Mouse (Mus musculus) hematopoietic stem cell, adult 5-6 weeks (primary cell): ENCODE measurements at regions not wholly inside any gene's neighbourhood (a gene's known extent, or its start where the extent isn't known, plus 50 kb on each side); places are given as distances from the start of the nearest gene placed in this dataset.

Experiments used
- ATAC-seq, 2 experiments: fragments of 125-278 bp in 1 of 2; replicated peaks in 1 of 2; 2 replicates each; pipeline ENCODE4 v1.8.0; 2016 to 2017; ENCODE audit warnings: inconsistent platforms in 2 of 2, mild to moderate bottlenecking in 2 of 2, moderate number of reproducible peaks in 2 of 2, low read depth in 1 of 2, moderate TSS enrichment in 1 of 2; ENCODE audit not compliant: low FRiP score in 2 of 2, poor library complexity in 2 of 2, severe bottlenecking in 2 of 2, insufficient read depth in 1 of 2, low TSS enrichment in 1 of 2

DNA sequence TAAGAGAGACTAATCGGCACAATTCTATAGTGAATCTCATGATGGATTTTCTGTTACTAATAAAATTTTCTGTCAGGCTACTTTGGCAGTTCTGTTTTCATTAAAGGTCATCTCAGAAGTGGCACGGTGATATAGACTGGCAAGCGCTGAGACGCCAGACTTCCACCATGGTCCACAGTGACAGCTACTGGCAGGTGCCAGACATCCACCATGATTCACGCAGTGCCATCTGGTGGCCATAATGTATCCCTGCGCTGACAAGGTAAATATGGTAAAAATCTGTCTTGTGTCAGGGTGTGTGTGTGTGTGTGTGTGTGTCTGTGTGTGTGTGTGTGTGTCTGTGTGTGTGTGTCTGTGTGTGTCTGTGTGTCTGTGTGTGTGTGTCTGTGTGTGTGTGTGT is 632.7 kb downstream of the Defb40 start:
- ATAC-seq = peak; percentile 75; a peak in 3 of 4 replicates

DNA sequence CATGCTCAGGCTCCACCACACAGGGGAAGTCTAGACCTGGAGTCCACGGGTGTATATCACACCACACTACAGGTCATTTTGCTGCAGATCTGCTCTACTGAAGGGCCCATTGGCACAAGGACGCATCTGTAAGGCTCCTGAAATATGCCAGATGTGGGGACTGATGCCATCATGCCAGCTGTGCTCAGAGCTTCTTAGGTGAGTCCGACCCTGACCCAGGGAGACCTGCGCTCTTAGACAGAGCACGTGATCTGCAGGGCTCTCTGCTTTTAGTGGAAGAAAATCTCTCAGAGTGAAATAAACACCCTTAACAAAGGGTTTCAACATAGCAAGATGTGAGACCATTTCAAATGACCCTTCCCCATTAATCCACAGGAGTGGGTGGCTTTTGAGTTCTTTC is 633.2 kb downstream of the Defb40 start:
- no peak for ATAC-seq

DNA sequence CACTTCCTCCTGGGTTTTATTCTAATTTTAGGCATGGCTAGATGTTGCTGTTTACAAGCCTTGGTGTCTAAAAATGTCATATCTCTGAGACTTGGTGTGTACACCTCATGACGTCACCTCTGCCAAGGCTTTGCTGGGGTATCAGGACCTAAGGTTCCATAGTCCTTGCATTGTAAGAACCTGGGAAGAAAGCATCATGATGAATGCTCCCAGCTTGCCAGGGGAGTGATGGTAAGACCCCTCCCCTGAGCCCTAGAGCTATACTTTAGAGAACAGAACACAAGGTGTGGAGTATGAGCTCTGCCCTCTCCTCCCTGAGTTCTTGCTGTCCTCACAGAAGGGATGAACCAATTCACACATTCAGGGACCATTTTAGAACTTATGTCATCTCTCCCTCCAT is 642.5 kb downstream of the Defb40 start:
- no peak for ATAC-seq

DNA sequence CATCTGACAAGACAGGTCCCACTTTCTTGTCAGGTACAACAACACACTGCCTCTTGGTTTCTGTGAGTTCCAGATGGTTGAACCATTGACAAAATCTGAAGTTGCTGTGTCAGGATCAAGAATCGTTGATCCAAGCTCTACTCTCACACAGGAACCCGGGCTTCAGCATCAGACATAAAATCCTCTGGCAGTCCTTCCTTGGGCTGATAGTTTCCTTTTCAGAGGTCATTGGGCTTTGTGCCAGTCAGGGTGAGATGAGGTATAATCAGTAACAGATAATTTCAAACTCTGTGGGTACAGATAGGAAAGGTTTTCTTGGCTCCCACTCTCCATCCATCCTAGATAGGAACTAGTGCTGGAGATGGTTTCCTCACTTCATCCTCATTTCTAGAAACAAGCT is 649.5 kb downstream of the Defb40 start:
- ATAC-seq = no peak

DNA sequence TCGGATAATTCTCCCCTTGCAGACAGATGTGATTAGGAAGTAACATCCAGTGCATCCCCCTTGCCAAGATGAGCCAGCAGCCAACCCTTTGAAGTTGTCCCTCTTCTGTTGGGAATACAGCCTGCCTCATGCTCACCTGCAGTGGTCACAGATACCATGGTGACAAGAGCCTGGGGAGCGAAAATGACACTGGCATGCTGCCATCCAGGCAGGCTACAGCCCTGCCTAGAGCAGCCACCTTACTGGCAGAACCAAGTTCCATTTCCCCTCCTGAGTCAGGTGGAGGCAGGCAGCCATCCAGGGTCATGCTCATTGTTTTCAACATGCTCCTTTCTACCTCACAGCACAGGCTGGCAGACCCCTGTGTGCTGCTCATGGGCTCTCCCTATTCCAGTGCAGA is 661.6 kb downstream of the Defb40 start:
- no peak for ATAC-seq

DNA sequence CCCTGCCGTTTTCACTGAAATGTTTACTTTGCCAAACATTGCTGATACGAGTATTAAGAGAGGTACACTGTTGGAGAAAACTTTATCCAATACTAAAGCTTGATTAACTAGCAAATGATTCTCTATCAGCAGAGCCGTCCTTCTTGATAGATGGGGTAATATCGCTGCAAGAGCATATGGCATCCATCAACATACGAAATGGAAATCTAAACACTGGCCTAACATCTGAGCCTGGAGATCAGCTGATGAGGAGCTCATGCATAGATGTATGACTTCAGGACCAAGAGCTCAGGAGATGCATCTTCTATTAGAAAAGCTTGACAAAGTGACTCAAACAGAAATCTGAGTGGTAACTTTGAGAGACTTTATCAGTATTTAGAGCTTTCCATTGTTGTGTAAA is 666.5 kb downstream of the Defb40 start:
- ATAC-seq = no peak

DNA sequence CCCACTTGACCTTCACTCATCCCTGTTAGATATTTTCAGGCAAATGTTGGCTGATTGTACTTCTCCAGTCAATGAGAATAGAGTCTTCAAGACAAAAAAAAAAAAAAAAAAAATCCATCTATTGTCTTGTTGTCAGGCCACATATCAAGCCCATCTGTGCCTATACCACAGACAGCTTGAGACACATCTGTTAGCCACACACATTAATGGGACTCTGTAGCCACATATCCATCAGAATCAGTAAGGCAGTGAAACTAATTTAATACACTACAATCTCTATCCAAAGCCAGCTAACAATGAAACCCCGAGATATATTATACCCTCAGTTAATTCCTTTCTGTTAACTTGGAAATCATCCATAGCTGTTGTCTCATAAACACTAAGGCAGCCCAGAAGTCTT is 667.1 kb downstream of the Defb40 start:
- ATAC-seq = no peak

DNA sequence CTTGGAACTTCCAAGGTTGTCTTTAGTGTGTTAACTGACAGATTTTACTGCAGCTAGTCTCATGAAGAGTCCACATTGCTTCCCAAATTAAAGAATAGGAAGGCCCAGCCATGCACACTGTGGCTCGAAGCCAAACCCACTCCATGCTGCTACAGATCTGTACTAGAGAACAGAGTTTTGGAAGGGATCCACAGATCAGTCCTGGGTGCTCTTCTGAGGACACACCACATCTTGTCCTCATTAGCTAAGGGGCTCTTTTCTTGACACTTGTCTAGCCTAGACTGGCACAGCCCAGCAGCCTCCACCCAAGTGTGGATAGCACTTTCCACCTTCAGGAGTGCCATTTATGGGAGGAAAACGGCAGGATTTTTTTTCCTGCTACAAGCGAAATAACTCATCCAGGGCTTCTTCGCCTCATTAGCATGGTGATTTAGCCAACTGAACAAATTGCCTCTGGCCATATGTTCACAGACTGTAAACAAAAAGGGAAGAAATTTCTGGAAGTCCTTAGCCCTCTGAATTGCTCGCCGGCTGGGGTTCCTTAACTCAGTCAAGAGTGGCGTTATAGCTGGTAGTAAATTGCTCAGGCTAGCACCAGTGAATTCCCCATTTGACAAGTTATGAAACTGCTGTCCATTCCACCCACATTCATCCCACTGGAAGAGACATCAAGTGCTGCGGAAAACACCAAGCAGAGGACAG is 690.4 kb downstream of the Defb40 start:
- ATAC-seq = no peak

DNA sequence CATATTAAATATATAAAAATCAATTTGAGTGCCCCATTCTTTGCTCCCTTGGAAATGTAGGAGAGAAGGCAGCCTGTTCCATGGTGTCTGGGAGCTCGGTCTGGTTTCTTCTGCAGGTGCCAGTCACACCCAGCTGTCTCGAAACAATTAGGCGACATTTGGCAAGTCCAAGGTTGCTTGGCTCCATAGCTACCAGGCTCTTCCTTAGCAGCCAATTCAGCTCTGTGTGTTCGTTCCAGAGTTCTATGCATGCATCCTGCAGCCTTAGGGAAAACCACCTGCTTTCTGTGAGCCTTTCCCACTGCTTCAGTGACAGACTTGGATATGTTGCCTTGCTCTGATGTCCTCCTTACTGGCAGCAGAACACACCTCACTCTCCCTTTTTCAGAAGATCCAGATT is 698.1 kb downstream of the Defb40 start:
- no peak for ATAC-seq

DNA sequence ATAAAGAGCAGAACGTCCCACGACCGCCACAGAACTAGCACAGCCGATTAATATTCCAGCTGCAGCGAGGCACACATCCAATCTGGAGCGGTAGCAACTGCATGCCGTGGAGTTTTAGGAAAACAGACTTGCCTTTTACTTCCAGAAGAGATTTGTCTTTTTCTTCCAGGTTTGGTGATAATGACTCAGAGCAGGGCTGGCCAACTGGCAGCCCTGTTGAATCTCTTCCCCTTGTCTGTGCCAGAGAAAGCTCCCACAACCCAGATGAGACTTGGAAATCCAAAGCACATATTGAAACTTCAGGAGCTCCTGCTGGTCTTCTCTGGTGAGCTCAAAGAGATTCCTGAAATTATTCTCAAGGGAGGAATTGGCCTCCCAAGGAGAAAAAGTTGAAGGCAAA is 709.8 kb downstream of the Defb40 start:
- ATAC-seq = no peak

DNA sequence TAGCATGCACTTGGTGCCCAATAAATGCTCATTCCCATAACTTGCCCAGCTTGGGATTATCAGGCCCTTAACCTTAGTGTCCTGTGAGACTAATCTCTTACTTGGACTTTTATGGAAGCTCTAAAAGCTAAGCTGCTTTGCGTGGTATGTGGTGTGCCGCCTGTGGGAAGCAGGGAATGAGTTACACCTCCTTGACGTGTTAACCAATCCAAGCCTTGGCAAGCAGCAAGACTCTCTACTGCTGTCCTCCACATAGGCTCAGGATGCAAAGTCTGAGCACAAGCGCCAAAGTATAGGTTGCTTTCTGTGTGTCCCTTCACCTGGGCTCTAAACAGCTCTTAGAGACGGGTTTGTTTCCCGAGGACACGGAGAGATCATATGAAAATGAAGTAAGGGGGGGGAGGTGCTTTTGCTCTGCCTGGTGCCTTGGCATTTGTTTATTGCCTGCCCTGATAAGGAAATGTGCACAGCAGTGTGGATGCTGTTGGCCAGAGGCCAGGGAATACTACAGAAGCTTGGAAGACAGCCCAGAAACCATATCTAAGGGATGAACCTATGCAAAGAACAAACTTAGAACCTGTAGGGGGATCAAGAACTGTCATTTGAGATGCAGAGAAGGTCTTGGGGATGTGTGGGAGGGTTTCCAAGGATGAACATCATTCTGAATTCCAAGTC is 719.6 kb downstream of the Defb40 start:
- ATAC-seq = no peak

DNA sequence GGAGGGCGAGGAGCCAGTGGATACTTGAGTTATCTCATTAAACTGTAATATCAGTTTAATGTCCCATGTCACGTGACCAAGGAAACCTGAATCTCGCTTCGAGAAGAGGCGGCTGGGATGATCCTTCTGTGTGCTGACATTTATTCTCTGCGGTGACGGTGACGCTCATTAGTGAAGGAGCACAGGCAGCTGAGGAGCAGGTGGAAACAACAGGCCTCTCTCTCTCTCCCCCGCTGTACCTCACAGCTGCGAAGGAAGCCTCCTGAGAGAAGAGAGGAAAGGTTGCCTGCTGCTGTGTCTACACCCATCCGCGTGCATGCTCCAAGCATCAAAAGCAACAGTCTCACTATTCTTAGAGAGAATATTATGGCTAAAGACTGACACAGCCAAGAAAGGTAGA is 731.8 kb downstream of the Defb40 start:
- no peak for ATAC-seq

DNA sequence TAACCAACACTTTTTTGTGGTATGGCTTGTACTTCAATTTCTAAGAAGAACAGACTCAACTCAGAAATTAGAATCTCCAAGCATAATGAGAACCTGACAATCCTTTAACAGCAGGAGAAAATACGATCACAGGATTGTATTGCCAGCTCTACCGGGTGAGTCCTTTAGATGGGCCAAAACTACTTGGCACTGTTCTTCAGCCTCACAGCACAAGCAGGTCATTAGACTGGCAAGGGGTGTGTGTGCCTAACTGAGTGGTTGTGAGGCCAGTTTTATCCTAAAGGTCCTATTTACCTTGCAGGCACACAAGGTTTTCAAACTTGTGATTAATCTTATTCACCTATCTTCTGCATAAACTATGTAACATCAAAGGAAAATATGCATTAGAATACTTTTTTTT is 760.5 kb downstream of the Defb40 start:
- no peak for ATAC-seq

DNA sequence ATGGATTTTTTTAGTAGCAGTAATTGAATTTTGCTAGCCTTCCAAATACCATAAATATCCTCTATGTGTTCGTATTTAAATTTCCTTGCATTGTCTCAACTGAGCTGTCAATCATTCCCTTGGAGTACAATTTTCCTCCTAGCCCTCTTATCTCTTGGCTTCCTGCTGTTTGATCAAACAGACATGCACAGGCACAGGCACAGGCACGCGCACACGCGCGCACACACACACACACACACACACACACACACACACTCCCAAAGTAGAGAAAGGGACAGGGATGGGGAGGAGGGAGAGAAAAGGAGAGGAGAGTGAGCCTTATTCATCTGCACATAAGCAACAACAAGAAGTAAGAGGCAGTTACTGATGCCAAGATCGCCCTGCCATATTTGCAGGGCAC is 760.9 kb downstream of the Defb40 start:
- ATAC-seq = no peak

DNA sequence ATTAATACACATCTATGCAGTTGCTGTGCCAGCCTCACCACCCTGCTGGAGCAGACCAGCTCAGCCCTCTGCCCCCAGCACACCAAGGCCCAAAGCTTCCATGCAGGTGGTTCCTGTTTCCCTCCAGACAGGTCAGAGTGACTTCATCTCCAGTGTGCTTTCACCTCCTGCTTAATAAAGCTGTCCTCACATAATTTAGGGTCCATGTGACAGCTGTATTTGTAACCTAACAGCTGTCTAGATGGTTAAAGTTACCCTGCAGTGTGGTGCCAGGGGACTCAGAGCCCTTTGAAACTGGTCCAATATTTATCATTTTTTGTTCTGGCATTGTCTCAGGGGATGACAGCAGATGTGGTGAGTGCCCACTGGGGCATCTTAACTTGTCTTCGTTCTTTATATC is 761.5 kb downstream of the Defb40 start:
- no peak for ATAC-seq

DNA sequence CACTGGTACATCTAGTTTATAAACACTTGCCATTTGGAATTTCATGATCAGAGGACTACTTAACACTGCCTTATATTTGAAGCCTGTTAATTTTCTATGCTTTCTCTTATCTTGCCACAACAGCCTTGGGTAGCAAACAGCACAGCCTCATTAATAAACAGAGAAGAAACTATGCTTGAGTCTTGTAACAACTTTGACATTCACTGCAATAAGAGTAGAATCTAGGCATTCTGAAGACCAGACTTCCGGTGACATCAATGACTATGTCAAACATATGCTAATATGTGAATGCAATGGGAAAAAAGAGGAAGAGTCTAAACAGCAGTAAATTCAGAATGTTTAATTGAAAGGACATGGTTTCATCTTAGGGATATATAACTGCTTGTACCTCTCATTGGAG is 768.0 kb downstream of the Defb40 start:
- ATAC-seq = no peak

DNA sequence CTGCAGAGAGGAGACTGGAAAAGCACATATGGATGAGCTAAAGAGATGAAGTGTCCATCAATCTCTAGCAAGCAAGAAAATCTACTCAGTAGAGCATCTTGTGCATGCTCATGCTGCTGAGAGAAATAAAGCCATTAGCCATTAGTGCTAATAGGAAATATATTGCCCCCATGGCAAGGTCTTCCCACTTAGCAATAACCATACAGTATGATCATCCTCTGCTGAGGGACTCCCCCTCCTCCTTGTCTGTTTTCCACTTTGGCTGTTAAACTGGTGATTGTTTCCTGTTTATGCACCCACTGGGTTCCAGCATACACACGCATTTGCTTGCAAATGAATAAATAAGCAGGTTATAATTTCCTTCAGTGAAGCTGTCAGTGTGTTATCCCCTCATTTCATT is 769.4 kb downstream of the Defb40 start:
- ATAC-seq = no peak

DNA sequence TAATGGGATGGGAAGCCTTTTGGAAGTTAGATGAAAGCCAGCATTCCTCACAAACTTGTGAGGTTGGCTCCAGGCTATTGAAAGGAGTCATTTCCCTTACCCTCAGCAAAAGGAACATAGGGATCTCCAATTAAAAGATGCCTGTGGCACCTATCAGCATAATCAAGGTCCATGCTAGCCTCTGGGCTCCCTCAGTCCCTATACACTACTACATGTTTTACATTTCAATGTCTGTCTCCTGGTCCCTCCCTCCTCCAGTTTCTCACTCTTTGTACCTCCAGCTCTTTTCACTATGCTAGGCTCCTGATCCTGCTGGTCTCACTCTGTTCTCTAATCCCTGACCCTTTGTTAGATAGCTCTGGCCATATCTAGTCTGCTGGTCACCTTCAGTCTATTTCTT is 790.6 kb downstream of the Defb40 start:
- no peak for ATAC-seq

DNA sequence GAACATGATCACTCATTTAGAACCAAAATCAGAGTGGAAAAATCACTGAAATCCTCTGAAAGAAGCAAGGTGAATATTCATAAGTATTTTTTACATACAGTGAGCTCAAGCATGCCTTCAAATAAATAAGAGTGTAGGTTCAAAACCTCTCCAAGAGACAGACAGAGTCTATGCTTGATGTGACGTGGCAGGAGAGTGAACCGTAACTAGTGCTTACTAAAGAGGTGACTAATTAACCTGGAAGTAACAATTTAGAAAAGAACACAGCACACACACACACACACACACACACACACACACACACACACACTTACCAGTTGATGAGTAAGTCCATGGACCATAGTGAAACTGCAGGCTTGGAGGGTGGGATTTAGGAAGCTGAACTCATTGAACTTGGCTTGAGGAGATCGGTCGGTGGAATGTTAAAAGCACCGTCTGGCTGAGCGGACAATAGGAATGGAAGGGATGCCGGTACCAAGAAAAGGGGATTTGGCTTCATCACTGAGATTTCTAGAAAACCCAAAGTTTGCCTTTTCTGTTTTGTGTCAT is 802.4 kb downstream of the Defb40 start:
- no peak for ATAC-seq
